Mouse (Mus musculus) MEL (cell line): ENCODE measurements at regions not wholly inside any gene's neighbourhood (a gene's known extent, or its start where the extent isn't known, plus 50 kb on each side); places are given as distances from the start of the nearest gene placed in this dataset.

ENCODE experiments used
- DNase-seq: peaks from one replicate; pipeline ENCODE4 v3.0.0; 2011; ENCODE audit warnings: low read depth, low spot score
- H3K27ac ChIP-seq: 2 replicates; pipeline ENCODE4 v1.5.1; 2012; ENCODE audit warnings: low read depth, mild to moderate bottlenecking, control low read depth, low read length, moderate library complexity; ENCODE audit not compliant: control insufficient read depth
- H3K27me3 ChIP-seq, 2 experiments: fragments of 150-350 bp in 1 of 2; sonication (generic) in 1 of 2; 2 replicates each; pipeline ENCODE4 v1.6.1; 2012; ENCODE audit warnings: low read length in 2 of 2, mild to moderate bottlenecking in 2 of 2, improper control_type of control experiment in 1 of 2, moderate library complexity in 1 of 2; ENCODE audit not compliant: insufficient read depth in 2 of 2, control insufficient read depth in 1 of 2
- H3K36me3 ChIP-seq, 2 experiments: 2 replicates each; pipeline ENCODE4 v1.6.1; 2012 to 2014; ENCODE audit warnings: low read length in 2 of 2, improper control_type of control experiment in 1 of 2, inconsistent platforms in 1 of 2, mild to moderate bottlenecking in 1 of 2; ENCODE audit not compliant: insufficient read depth in 2 of 2, control insufficient read depth in 1 of 2
- H3K4me1 ChIP-seq, 2 experiments: fragments of 150-350 bp in 1 of 2; sonication (generic) in 1 of 2; 2 replicates each; pipeline ENCODE4 v1.6.1; 2012; ENCODE audit warnings: low read length in 2 of 2, improper control_type of control experiment in 1 of 2, mild to moderate bottlenecking in 1 of 2; ENCODE audit not compliant: insufficient read depth in 2 of 2, control insufficient read depth in 1 of 2
- H3K4me3 ChIP-seq, 2 experiments: fragments of 150-350 bp in 1 of 2; sonication (generic) in 1 of 2; 2 replicates each; pipeline ENCODE4 v1.5.1; 2012; ENCODE audit warnings: low read depth in 2 of 2, low read length in 2 of 2, mild to moderate bottlenecking in 2 of 2, moderate library complexity in 2 of 2, control low read depth in 1 of 2, improper control_type of control experiment in 1 of 2; ENCODE audit not compliant: control insufficient read depth in 1 of 2, insufficient read depth in 1 of 2
- H3K79me2 ChIP-seq: 2 replicates; pipeline ENCODE4 v1.6.1; 2012; ENCODE audit warnings: mild to moderate bottlenecking, low read length, moderate library complexity; ENCODE audit not compliant: control insufficient read depth, poor library complexity, insufficient read depth
- H3K9ac ChIP-seq: 2 replicates; pipeline ENCODE4 v1.6.1; 2012; ENCODE audit warnings: low read depth, mild to moderate bottlenecking, control low read depth, low read length, moderate library complexity; ENCODE audit not compliant: control insufficient read depth, poor library complexity, severe bottlenecking
- H3K9me3 ChIP-seq: fragments of 150-350 bp; sonication (generic); replicated peaks from 2 replicates; pipeline ENCODE4 v1.6.1; 2012; ENCODE audit warnings: mild to moderate bottlenecking, low read length, improper control_type of control experiment, moderate library complexity; ENCODE audit not compliant: insufficient read depth
- BHLHE40 ChIP-seq: IDR thresholded peaks from 2 replicates; pipeline ENCODE4 v1.6.1; 2012; ENCODE audit warnings: low read depth, mild to moderate bottlenecking, inconsistent platforms, low read length, improper control_type of control experiment, borderline replicate concordance
- CHD2 ChIP-seq: IDR thresholded peaks from 2 replicates; pipeline ENCODE4 v1.6.1; 2011; ENCODE audit warnings: low read length, improper control_type of control experiment
- CTCF ChIP-seq, 3 experiments: IDR thresholded peaks in 2 of 3; conservative IDR thresholded peaks in 1 of 3; 2 replicates each; pipeline ENCODE4 v1.5.1; 2011 to 2012; ENCODE audit warnings: low read length in 3 of 3, low read depth in 2 of 3, mild to moderate bottlenecking in 2 of 3, improper control_type of control experiment in 1 of 3, inconsistent platforms in 1 of 3, mixed read lengths in 1 of 3, moderate library complexity in 1 of 3; ENCODE audit not compliant: control insufficient read depth in 1 of 3, insufficient read depth in 1 of 3, poor library complexity in 1 of 3, severe bottlenecking in 1 of 3
- E2F4 ChIP-seq: IDR thresholded peaks from 2 replicates; pipeline ENCODE4 v1.6.1; 2011; ENCODE audit warnings: low read depth, low read length, improper control_type of control experiment, borderline replicate concordance
- GABPA ChIP-seq: IDR thresholded peaks from 2 replicates; pipeline ENCODE4 v1.6.1; 2012; ENCODE audit warnings: low read depth, mild to moderate bottlenecking, inconsistent platforms, low read length, improper control_type of control experiment, moderate library complexity
- GATA1 ChIP-seq: IDR thresholded peaks from 2 replicates; pipeline ENCODE4 v1.6.1; 2011; ENCODE audit warnings: low read depth, low read length, improper control_type of control experiment
- HCFC1 ChIP-seq: IDR thresholded peaks from 2 replicates; pipeline ENCODE4 v1.6.1; 2012; ENCODE audit warnings: low read depth, mild to moderate bottlenecking, inconsistent platforms, low read length, improper control_type of control experiment, moderate library complexity
- MXI1 ChIP-seq: IDR thresholded peaks from 2 replicates; pipeline ENCODE4 v1.6.1; 2011; ENCODE audit warnings: mild to moderate bottlenecking, low read depth, low read length, improper control_type of control experiment
- MYC ChIP-seq: IDR thresholded peaks from 2 replicates; pipeline ENCODE4 v1.6.1; 2011; ENCODE audit warnings: low read depth, mild to moderate bottlenecking, low read length, improper control_type of control experiment, moderate library complexity
- NELFE ChIP-seq: IDR thresholded peaks from 2 replicates; pipeline ENCODE4 v1.6.1; 2011; ENCODE audit warnings: low read depth, low read length, improper control_type of control experiment
- POLR2A ChIP-seq, 2 experiments: IDR thresholded peaks; 2 replicates each; pipeline ENCODE4 v1.6.1; 2011 to 2012; ENCODE audit warnings: low read length in 2 of 2, mild to moderate bottlenecking in 2 of 2, control low read depth in 1 of 2, improper control_type of control experiment in 1 of 2, low read depth in 1 of 2, moderate library complexity in 1 of 2; ENCODE audit not compliant: control insufficient read depth in 1 of 2, insufficient read depth in 1 of 2, poor library complexity in 1 of 2
- POLR2AphosphoS2 ChIP-seq: IDR thresholded peaks from 2 replicates; pipeline ENCODE4 v1.6.1; 2011; ENCODE audit warnings: low read length, improper control_type of control experiment
- RAD21 ChIP-seq: IDR thresholded peaks from 2 replicates; pipeline ENCODE4 v1.6.1; 2011; ENCODE audit warnings: mild to moderate bottlenecking, low read depth, low read length, improper control_type of control experiment
- RCOR1 ChIP-seq: IDR thresholded peaks from 2 replicates; pipeline ENCODE4 v1.6.1; 2012; ENCODE audit warnings: low read depth, mild to moderate bottlenecking, inconsistent platforms, low read length, improper control_type of control experiment
- SMC3 ChIP-seq: IDR thresholded peaks from 2 replicates; pipeline ENCODE4 v1.6.1; 2011; ENCODE audit warnings: low read depth, low read length, improper control_type of control experiment
- UBTF ChIP-seq: IDR thresholded peaks from 2 replicates; pipeline ENCODE4 v1.6.1; 2012; ENCODE audit warnings: low read depth, mild to moderate bottlenecking, inconsistent platforms, low read length, improper control_type of control experiment, moderate library complexity, borderline replicate concordance; ENCODE audit not compliant: insufficient read depth
- USF1 ChIP-seq: IDR thresholded peaks from 2 replicates; pipeline ENCODE4 v1.6.1; 2014; ENCODE audit warnings: low read depth, mild to moderate bottlenecking, inconsistent platforms, low read length, improper control_type of control experiment, moderate library complexity
- USF2 ChIP-seq, 2 experiments: IDR thresholded peaks; 2 replicates each; pipeline ENCODE4 v1.6.1; 2011 to 2012; ENCODE audit warnings: improper control_type of control experiment in 2 of 2, low read length in 2 of 2, borderline replicate concordance in 1 of 2, inconsistent platforms in 1 of 2, low read depth in 1 of 2, mild to moderate bottlenecking in 1 of 2; ENCODE audit not compliant: insufficient read depth in 1 of 2
- ZKSCAN1 ChIP-seq: IDR thresholded peaks from 2 replicates; pipeline ENCODE4 v1.6.1; 2012; ENCODE audit warnings: low read depth, mild to moderate bottlenecking, inconsistent platforms, low read length, improper control_type of control experiment, moderate library complexity

GRCm38 (mm10) chr15:25287850-25288249 lies 125.7 kb downstream of the Basp1 start:
- H3K4me3 ChIP-seq, result no peak overlapping the region
- no peaks in the 10 kb centered on the region for H3K79me2 ChIP-seq

DNA sequence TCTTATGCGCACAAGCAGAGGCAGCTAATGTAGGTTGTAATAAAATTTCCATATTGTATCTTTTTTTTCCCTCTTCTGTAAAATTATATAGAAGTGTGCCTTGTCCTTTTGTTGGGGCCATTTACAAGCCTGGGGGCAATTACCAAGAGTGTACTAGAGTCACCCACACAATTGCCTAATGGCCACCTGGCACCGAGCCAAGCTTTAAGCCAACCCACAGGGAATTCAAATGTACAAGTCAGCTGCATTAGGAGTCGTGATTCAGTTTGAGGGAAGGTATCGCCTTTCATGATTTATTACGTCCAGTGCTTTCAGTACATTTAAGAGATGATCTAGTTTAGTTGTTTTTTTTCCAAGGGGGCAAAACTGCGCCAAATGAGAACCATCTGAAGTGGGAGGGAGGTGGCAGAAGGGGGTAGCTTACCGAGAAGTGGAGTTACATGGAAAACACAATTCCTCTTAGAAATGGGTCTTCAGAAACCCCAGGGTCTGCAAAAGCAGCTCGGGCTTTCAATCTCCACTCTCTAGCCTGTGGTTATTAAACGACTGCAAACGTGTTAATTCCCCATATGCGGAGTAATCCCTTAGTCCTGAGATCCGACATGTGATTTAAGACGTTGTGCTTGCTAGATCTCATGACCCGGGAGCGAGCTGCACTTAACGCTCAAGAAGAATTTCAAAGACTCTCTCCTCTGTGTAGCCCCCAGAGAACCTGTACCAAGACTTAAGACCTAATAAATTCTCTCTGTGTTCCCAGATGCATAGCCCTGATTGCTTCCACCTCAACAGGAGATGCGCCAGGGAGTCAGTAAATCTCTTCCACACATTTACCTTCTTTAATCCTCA lies 129.0 kb downstream of the Basp1 start:
- H3K9me3 ChIP-seq, result no peaks in the 10 kb centered on the region
- H3K79me2 ChIP-seq, result no peaks in the 10 kb centered on the region
- H3K4me1 ChIP-seq, result no peaks in the 10 kb centered on the region; a peak in 1 of 4 replicates
- H3K4me3 ChIP-seq, result no peak overlapping the region
- no peak overlapping the region for H3K27ac ChIP-seq
- TF ChIP-seq NELFE (no peak), ZKSCAN1 (no peak), E2F4 (no peak), CHD2 (no peak), POLR2AphosphoS2 (no peak), UBTF (no peak), MYC (no peak)
- no peak for DNase-seq
- H3K36me3 ChIP-seq, result no peaks in the 10 kb centered on the region
- H3K9ac ChIP-seq, result no peak overlapping the region
- no peaks in the 10 kb centered on the region for H3K27me3 ChIP-seq

More at GRCm38 (mm10) chr15:25287850-25288249, 125.7 kb downstream of the Basp1 start:
- no peaks in the 10 kb centered on the region; a peak in 1 of 4 replicates for H3K4me1 ChIP-seq
- no peaks in the 10 kb centered on the region for H3K36me3 ChIP-seq
- no peak for DNase-seq
- H3K9me3 ChIP-seq, result no peaks in the 10 kb centered on the region
- H3K27ac ChIP-seq, result no peak overlapping the region
- TF ChIP-seq USF1 (peak; percentile 64), POLR2AphosphoS2 (no peak)
- H3K27me3 ChIP-seq, result no peaks in the 10 kb centered on the region
- no peak overlapping the region for H3K9ac ChIP-seq

DNA sequence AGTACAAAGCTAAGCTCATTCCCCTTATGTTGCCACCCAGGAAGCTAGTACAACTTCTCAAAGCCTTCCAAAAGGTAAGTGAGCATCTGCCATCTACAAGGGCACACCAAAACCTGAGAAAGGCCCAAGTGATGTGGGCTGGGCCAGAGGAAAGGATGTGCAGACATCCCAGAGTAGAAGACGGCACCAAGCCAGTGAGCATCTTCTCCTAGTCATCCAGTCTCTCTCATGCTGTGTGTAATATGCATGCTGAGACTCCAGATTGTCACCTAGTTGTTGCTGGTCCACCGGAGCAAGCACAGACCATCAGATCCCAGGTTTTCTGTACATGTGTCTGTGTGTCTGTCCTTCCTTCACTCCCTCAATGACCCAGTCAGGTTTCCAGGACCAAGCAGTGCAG lies 129.9 kb downstream of the Basp1 start:
- Histone ChIP-seq H3K27me3 (no peaks in the 10 kb centered on the region), H3K36me3 (no peaks in the 10 kb centered on the region), H3K4me3 (no peak overlapping the region), H3K9me3 (no peaks in the 10 kb centered on the region), H3K27ac (no peak overlapping the region), H3K4me1 (no peaks in the 10 kb centered on the region; a peak in 1 of 4 replicates), H3K9ac (no peak overlapping the region), H3K79me2 (no peaks in the 10 kb centered on the region)
- no peak for TF ChIP-seq RCOR1
- TF ChIP-seq BHLHE40, result no peak
- TF ChIP-seq MYC, result no peak
- no peak for TF ChIP-seq SMC3
- TF ChIP-seq GATA1, result no peak
- no peak for TF ChIP-seq GABPA
- no peak for TF ChIP-seq USF2 (IDR thresholded peaks at IDR 0.05; ENCODE audit: borderline replicate concordance in 1 of 2, insufficient read depth in 1 of 2, low read depth in 1 of 2, low read length in 2 of 2)
- TF ChIP-seq NELFE, result no peak
- TF ChIP-seq HCFC1, result no peak
- TF ChIP-seq USF1, result no peak
- TF ChIP-seq CTCF (IDR thresholded peaks at IDR 0.05 in 2 of 3, conservative IDR thresholded peaks at IDR 0.05 in 1 of 3; ENCODE audit: control insufficient read depth in 1 of 3, insufficient read depth in 1 of 3, low read depth in 2 of 3, low read length in 3 of 3, poor library complexity in 1 of 3, severe bottlenecking in 1 of 3), result no peak
- no peak for TF ChIP-seq RAD21
- TF ChIP-seq MXI1, result no peak
- TF ChIP-seq CHD2, result no peak
- TF ChIP-seq POLR2A (IDR thresholded peaks at IDR 0.05; ENCODE audit: control insufficient read depth in 1 of 2, insufficient read depth in 1 of 2, low read depth in 1 of 2, low read length in 2 of 2, poor library complexity in 1 of 2), result no peak
- DNase-seq, result no peak
